Mouse (Mus musculus) cerebellum, adult 2 months (tissue): ENCODE measurements at regions not wholly inside any gene's neighbourhood (a gene's known extent, or its start where the extent isn't known, plus 50 kb on each side); places are given as distances from the start of the nearest gene placed in this dataset.

Source experiments
- DNase-seq, 2 experiments: peaks; one replicate each; pipeline ENCODE4 v3.0.0; 2021
- H3K27ac ChIP-seq: fragments of 200-500 bp; 2 replicates; pipeline ENCODE4 v1.5.1; 2012; ENCODE audit warnings: low read length, control low read depth, inconsistent platforms; ENCODE audit not compliant: insufficient read depth
- H3K27me3 ChIP-seq: fragments of 200-500 bp; 2 replicates; pipeline ENCODE4 v1.6.1; 2012; ENCODE audit warnings: inconsistent platforms, mild to moderate bottlenecking, low read length, moderate library complexity; ENCODE audit not compliant: control insufficient read depth, insufficient read depth
- H3K4me1 ChIP-seq: fragments of 200-500 bp; 2 replicates; pipeline ENCODE4 v1.6.1; 2011; ENCODE audit warnings: low read length; ENCODE audit not compliant: control insufficient read depth, insufficient read depth
- H3K4me3 ChIP-seq: fragments of 200-500 bp; replicated peaks from 2 replicates; pipeline ENCODE3; 2011; ENCODE audit warnings: mild to moderate bottlenecking, low read depth, low read length, control low read depth; ENCODE audit not compliant: insufficient read depth
- CTCF ChIP-seq: fragments of 200-500 bp; IDR thresholded peaks from 2 replicates; pipeline ENCODE4 v1.5.1; 2011; ENCODE audit warnings: low read depth, mild to moderate bottlenecking, control low read depth, low read length, moderate library complexity, borderline replicate concordance; ENCODE audit not compliant: insufficient read depth
- POLR2A ChIP-seq: fragments of 200-500 bp; IDR thresholded peaks from 2 replicates; pipeline ENCODE4 v1.6.1; 2011; ENCODE audit warnings: low read length, control low read depth, borderline replicate concordance; ENCODE audit not compliant: insufficient read depth
- WGBS: fragments of 180-500 bp; shearing (Covaris S2); methylation state at CpG from one replicate; pipeline ENCODE4 v1.1.7; 2018; 5-methylcytosine and 5-hydroxymethylcytosine counted together

DNA sequence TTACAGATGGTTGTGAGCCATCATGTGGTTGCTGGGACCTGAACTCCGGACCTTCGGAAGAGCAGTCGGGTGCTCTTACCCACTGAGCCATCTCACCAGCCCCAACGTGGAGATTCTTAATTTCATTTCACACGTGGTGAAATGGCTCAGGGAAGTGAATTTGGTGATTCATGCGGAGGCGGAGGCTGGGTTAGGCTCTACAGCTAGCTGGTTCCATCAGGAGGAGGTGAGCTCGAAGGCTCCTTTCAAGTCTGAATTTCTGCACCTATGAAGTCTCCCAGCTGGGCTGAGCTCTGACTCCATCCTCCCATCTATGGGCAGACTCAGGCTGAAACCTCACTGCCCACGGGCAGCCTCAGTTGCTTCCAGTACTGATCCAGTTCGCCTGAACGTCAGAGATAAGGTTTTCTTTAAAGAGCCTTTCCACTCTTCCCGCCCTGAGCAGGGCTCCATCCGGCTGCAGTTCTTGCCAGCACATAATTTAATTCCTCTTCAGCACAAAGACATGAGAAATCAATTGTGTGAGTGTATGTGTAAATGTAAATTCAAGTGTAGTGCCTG, 103.5 kb upstream of the Chd6 start:
- no peaks in the 10 kb centered on the region for H3K27me3 ChIP-seq
- TF ChIP-seq CTCF, result no peak
- no peak for TF ChIP-seq POLR2A
- H3K4me1 ChIP-seq, result no peaks in the 10 kb centered on the region
- no peak overlapping the region for H3K4me3 ChIP-seq
- H3K27ac ChIP-seq, result no peak overlapping the region
- no peak for DNase-seq
- 87% methylated on average over 13 of the region's 13 CpGs for WGBS

DNA sequence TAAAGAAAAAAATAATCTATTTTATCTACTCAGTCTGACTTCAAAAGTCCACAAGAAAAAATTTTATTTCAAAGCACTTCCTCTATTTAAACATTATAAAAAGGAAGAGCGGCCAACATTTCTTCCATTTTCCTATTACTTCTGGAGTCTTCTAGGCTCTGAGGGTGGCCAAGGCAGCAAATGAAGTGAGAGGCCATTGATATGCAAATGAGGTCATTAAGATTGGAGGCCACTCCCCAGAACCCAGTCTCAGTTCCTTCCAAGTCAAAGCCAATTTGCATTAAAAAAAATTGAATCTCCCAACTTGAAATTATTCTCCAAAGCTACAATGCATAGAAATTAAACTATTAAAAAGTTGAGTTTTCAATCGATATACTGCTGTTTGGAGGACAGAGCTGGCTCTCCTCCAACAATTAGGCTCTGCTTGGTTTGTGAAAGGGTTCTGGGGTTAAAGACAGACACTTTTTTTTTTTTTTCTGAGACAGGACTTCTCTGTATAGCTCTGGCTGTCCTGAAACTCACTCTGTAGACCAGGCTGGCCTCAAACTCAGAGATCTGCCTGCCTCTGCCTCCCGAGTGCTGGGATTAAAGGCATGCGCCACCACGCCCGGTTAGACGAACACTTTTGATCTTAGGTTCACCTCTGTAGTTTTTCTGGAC, 88.0 kb upstream of the Chd6 start:
- TF ChIP-seq POLR2A (no peak), CTCF (no peak)
- H3K27me3 ChIP-seq, result no peaks in the 10 kb centered on the region
- WGBS, result 76% methylated on average over 7 of the region's 7 CpGs
- H3K27ac ChIP-seq, result no peak overlapping the region
- H3K4me1 ChIP-seq, result no peaks in the 10 kb centered on the region
- H3K4me3 ChIP-seq, result no peak overlapping the region
- DNase-seq, result peak in 1 of 2 experiments; percentile 3

DNA sequence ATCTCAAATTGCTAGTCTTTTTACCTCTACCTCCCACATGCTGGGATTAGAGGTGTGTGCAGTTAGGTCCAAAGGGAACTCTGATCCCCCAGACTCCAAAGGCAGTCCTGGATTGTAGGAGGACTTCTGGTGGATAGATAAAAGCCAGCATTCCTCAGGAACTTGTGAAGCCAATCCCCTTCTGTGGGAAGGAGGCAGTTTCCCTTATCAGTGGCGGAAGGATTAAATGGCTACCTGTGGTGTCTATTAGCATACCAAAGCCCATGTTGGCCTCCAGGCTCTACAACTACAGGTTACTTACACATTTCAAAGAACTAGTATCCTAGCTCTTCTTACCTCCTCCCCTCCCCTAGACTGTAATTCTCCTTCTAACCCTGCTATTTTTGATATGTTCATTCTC, 78.6 kb upstream of the Chd6 start:
- 83% methylated on average over 1 of the region's 1 CpGs for WGBS
- DNase-seq, result no peak
- TF ChIP-seq POLR2A (no peak), CTCF (no peak)
- Histone ChIP-seq H3K4me1 (no peaks in the 10 kb centered on the region), H3K4me3 (no peak overlapping the region), H3K27ac (no peak overlapping the region), H3K27me3 (no peaks in the 10 kb centered on the region)

DNA sequence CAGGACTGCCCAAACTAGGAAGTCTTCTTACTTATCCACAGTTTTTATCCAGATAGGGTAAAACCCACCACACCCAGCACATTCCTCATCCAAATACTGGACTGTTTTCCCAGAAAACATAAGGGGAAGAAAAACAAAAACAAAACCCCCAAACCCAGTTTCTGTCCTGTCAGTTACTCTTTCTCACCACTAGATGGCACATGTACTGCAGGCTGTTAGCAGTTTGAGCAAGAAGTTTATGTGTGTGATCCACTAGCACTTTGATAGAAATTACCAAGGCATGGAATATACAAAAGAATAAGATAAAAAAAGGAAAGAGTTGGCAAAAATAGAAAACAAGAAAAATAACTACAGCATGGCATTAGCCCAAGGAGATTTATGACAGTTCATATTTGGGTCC, 76.2 kb upstream of the Chd6 start:
- TF ChIP-seq CTCF (peak; percentile 31; the same call in 1 of the 2 replicates), POLR2A (no peak)
- no peak overlapping the region for H3K4me3 ChIP-seq
- H3K4me1 ChIP-seq, result no peaks in the 10 kb centered on the region
- H3K27ac ChIP-seq, result no peak overlapping the region
- no peaks in the 10 kb centered on the region for H3K27me3 ChIP-seq
- DNase-seq, result peak in 1 of 2 experiments; percentile 4

DNA sequence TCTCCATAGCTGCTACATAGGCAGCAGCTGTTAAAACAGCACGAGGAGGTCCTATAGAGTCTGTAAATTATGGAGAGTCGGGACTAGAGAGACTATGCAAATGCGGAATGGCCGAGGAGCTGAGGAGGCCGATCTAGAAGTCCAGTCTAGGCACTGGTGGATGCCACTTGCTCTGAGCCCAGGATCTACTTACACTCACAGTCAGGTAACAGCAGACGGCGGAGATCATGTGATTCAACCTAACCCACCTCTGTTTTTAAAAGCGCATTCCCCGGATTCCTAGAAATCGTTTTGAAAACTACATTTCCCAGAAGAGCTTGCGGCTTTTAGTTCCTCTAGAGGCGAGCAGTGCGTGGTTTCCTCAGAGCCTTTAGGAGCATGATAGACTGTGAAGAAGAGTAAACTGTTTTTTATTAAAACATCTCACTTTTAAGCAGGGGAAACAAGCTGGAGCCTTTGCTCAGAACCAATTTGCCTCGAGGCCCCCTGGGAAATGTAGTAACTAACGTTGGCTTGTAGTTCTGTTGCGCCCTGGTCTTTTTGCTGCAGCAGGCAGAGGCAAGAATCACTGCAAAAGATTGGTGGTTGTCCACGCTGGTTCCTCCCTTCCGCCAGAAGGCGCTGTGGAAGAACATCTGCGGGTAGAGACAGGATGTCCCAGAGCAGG, 68.6 kb upstream of the Chd6 start:
- H3K4me1 ChIP-seq, result no peaks in the 10 kb centered on the region
- TF ChIP-seq CTCF, result peak; percentile 46; the same call in 1 of the 2 replicates
- TF ChIP-seq POLR2A, result no peak
- 3% methylated on average over 20 of the region's 20 CpGs for WGBS

DNA sequence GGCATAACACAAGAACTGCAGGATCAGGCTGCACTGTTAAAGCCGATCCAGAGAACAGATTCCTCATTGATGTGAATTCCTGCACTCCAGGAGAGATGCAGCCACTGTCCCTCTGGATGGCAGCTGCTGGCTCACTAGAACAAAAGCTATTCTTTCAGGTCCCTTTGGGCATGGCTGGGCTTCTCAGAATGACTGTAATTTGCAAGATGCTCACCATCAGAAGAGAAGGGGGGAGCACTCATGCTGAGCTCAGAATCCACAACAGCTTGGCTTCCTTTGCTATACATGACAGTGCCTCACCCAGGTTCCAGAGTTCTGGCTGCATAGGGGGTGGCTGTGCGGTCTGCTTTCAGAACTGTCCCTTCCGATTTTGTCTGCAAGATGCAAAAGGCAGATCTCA, 57.8 kb upstream of the Chd6 start:
- Histone ChIP-seq H3K27me3 (no peaks in the 10 kb centered on the region), H3K4me3 (no peak overlapping the region), H3K27ac (no peak overlapping the region), H3K4me1 (no peaks in the 10 kb centered on the region)
- no peak for TF ChIP-seq POLR2A
- TF ChIP-seq CTCF, result no peak
- WGBS, result 17% methylated on average over 3 of the region's 3 CpGs
- no peak for DNase-seq

More for the DNA sequence above, 68.6 kb upstream of the Chd6 start:
- peak; percentile 75 to 76 for DNase-seq
- no peaks in the 10 kb centered on the region for H3K27me3 ChIP-seq
- no peak overlapping the region for H3K27ac ChIP-seq
- peak overlapping the region; percentile 93 for H3K4me3 ChIP-seq

DNA sequence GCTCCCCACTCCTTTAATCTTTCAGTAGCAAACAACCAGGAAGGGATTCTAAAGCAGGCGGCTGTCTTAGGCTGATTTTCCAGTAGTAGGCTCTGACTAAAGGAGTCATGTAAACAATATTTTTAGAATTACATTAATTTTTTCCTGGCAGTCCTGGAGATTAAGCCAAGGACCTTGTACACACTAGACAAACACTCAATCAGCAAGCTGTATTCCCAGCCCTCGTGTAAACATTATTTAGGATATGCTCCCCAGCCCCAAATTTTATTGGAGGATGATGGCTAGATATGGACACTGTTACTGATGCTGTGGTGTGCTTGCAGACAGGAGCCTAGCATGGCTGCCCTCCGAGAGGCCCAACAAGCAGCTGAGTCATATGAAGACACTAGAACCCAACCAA, 56.6 kb upstream of the Chd6 start:
- TF ChIP-seq POLR2A (no peak), CTCF (no peak)
- H3K27me3 ChIP-seq, result no peaks in the 10 kb centered on the region
- 83% methylated on average over 3 of the region's 3 CpGs for WGBS
- no peak overlapping the region for H3K4me3 ChIP-seq
- no peak overlapping the region for H3K27ac ChIP-seq
- no peaks in the 10 kb centered on the region for H3K4me1 ChIP-seq
- no peak for DNase-seq

DNA sequence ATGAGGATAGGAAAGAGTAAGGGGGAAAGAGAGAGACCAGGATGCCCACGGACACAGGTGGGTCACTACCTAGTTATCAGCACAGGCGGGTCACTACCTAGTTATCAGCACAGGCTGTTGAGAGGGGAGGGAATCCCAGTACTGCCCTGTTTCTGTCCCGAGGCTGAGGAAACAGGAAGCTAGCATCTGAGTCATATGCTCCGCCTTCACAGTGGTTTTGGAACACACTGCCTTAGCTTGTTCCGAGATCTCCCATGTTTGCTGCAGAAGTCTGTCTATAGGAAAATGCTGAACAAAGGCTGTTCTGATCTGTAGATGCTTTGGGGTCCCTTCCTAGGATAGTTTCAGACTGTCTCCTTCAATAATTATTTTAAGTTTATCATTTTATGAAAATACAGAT, 55.4 kb upstream of the Chd6 start:
- TF ChIP-seq CTCF (no peak), POLR2A (no peak)
- Histone ChIP-seq H3K4me1 (no peaks in the 10 kb centered on the region), H3K27me3 (no peaks in the 10 kb centered on the region), H3K4me3 (no peak overlapping the region), H3K27ac (no peak overlapping the region)
- 68% methylated on average over 5 of the region's 5 CpGs for WGBS
- DNase-seq, result no peak
